Mouse (Mus musculus) stomach, postnatal 0 days (tissue): ENCODE data around the gene Sh2d2a.

Experiments
- CTCF ChIP-seq: IDR thresholded peaks from 2 replicates; pipeline ENCODE4 v1.5.1; 2016; ENCODE audit warnings: antibody characterized with exemption, low read depth, mild to moderate bottlenecking, moderate library complexity
- EP300 ChIP-seq: optimal IDR thresholded peaks from 2 replicates; pipeline ENCODE3; 2016; ENCODE audit warnings: antibody characterized with exemption

- TF ChIP-seq CTCF (no peak), EP300 (no peak)
These were observed 33.7 kb upstream of the Sh2d2a start for GRCm38 (mm10) chr3:87812873-87813272.
